Mouse (Mus musculus): ENCODE data around the gene Ssc5d.

DNA sequence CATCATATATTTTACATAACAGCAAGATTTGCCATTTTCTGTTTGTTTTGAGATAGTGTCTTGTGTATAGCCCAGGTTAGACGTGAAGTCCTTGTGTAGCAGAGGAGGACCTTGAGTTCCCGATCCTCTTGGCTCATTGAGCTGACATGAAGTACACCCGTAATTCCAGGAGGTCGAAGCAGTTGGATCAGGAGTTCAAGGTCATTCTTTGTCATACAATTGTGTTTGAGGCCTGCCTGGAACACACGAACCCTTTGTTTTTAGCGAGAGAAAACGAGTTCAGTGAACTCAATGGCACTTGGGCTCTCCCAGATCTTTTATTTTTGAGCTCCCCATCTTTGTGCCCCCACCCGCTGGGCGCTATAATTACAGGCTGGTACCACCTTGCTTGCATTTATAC lies 23.2 kb upstream of the Ssc5d start:
- TF ChIP-seq CTCF (IDR thresholded peaks at IDR 0.05; ENCODE audit: borderline replicate concordance, control insufficient read depth, extremely low read depth, insufficient read depth, low read length, poor library complexity): no peak
- TF ChIP-seq POLR2A (IDR thresholded peaks at IDR 0.05; ENCODE audit: control insufficient read depth, extremely low read depth, insufficient read depth, low read length, poor library complexity): no peak

Measured in thymus, adult 2 months (tissue).